Mouse (Mus musculus): Measurements from ENCODE around the gene Cacng7. TPM values are rescaled to one million over a fixed set of nuclear protein-coding genes. Genes with fewer than 3 reads are reported as not detected.

Cacng7 gene
- polyA plus RNA-seq, 1 experiment = 1.1 TPM

- Histone ChIP-seq H3K4me3 (ENCODE audit: insufficient read depth, poor library complexity, severe bottlenecking) (no peak overlapping the region), H3ac (ENCODE audit: control insufficient read depth, insufficient read length, low read depth) (no peak overlapping the region), H3K79me2 (ENCODE audit: control insufficient read depth, insufficient read depth) (no peaks in the 10 kb centered on the region), H3K79me3 (ENCODE audit: low read depth) (no peaks in the 10 kb centered on the region), H3K27me3 (ENCODE audit: control insufficient read depth, insufficient read depth, insufficient read length) (no peaks in the 10 kb centered on the region), H3K36me3 (ENCODE audit: control insufficient read depth, insufficient read depth) (no peaks in the 10 kb centered on the region)
- TF ChIP-seq MYOD1 (IDR thresholded peaks at IDR 0.05; ENCODE audit: control insufficient read depth, insufficient read length, low read depth) (no peak), USF1 (IDR thresholded peaks at IDR 0.05; ENCODE audit: low read depth) (no peak), FOSL1 (IDR thresholded peaks at IDR 0.05; ENCODE audit: insufficient read depth, low read length, poor library complexity, severe bottlenecking) (no peak), MAX (IDR thresholded peaks at IDR 0.05) (no peak), MYOG (IDR thresholded peaks at IDR 0.05; ENCODE audit: control insufficient read depth, extremely low read depth, insufficient read length) (no peak), CTCF (IDR thresholded peaks at IDR 0.05; ENCODE audit: control insufficient read depth, insufficient read depth, insufficient read length) (no peak), CEBPB (IDR thresholded peaks at IDR 0.05; ENCODE audit: low read depth) (no peak)
Observed at GRCm38 (mm10) chr7:3345301-3345700, 12.5 kb downstream of the Cacng7 start.

- TF ChIP-seq MYOG (IDR thresholded peaks at IDR 0.05; ENCODE audit: control insufficient read depth, extremely low read depth, insufficient read length) = no peak
- no peak for TF ChIP-seq CTCF (IDR thresholded peaks at IDR 0.05; ENCODE audit: control insufficient read depth, insufficient read depth, insufficient read length)
- no peak for TF ChIP-seq MAX (IDR thresholded peaks at IDR 0.05)
- TF ChIP-seq MYOD1 (IDR thresholded peaks at IDR 0.05; ENCODE audit: control insufficient read depth, insufficient read length, low read depth) = no peak
- no peak for TF ChIP-seq USF1 (IDR thresholded peaks at IDR 0.05; ENCODE audit: low read depth)
- TF ChIP-seq CEBPB (IDR thresholded peaks at IDR 0.05; ENCODE audit: low read depth) = no peak
- H3K79me2 ChIP-seq (ENCODE audit: control insufficient read depth, insufficient read depth) = no peaks in the 10 kb centered on the region
- H3K27me3 ChIP-seq (ENCODE audit: control insufficient read depth, insufficient read depth, insufficient read length) = no peaks in the 10 kb centered on the region
- no peaks in the 10 kb centered on the region for H3K36me3 ChIP-seq (ENCODE audit: control insufficient read depth, insufficient read depth)
- H3ac ChIP-seq (ENCODE audit: control insufficient read depth, insufficient read length, low read depth) = no peak overlapping the region
- H3K79me3 ChIP-seq (ENCODE audit: low read depth) = no peaks in the 10 kb centered on the region
- H3K4me3 ChIP-seq (ENCODE audit: insufficient read depth, poor library complexity, severe bottlenecking) = no peak overlapping the region
Observed at GRCm38 (mm10) chr7:3347366-3348287, 14.9 kb downstream of the Cacng7 start.

GRCm38 (mm10) chr7:3348326-3348725 is 15.6 kb downstream of the Cacng7 start:
- no peaks in the 10 kb centered on the region for H3K36me3 ChIP-seq (ENCODE audit: control insufficient read depth, insufficient read depth)

GRCm38 (mm10) chr7:3349775-3350174 is 17.0 kb downstream of the Cacng7 start:
- Histone ChIP-seq H3K27me3 (ENCODE audit: control insufficient read depth, insufficient read depth, insufficient read length) (no peaks in the 10 kb centered on the region), H3K79me3 (ENCODE audit: low read depth) (no peaks in the 10 kb centered on the region), H3K36me3 (ENCODE audit: control insufficient read depth, insufficient read depth) (no peaks in the 10 kb centered on the region), H3K4me3 (ENCODE audit: insufficient read depth, poor library complexity, severe bottlenecking) (no peak overlapping the region), H3K79me2 (ENCODE audit: control insufficient read depth, insufficient read depth) (no peaks in the 10 kb centered on the region), H3ac (ENCODE audit: control insufficient read depth, insufficient read length, low read depth) (no peak overlapping the region)
- TF ChIP-seq CTCF (IDR thresholded peaks at IDR 0.05; ENCODE audit: control insufficient read depth, insufficient read depth, insufficient read length) = no peak
- no peak for TF ChIP-seq FOSL1 (IDR thresholded peaks at IDR 0.05; ENCODE audit: insufficient read depth, low read length, poor library complexity, severe bottlenecking)

More at GRCm38 (mm10) chr7:3348326-3348725, 15.6 kb downstream of the Cacng7 start:
- no peaks in the 10 kb centered on the region for H3K79me2 ChIP-seq (ENCODE audit: control insufficient read depth, insufficient read depth)
- no peak for TF ChIP-seq MYOG (IDR thresholded peaks at IDR 0.05; ENCODE audit: control insufficient read depth, extremely low read depth, insufficient read length)
- no peak for TF ChIP-seq MAX (IDR thresholded peaks at IDR 0.05)
- TF ChIP-seq CEBPB (IDR thresholded peaks at IDR 0.05; ENCODE audit: low read depth) = no peak
- TF ChIP-seq USF1 (IDR thresholded peaks at IDR 0.05; ENCODE audit: low read depth) = no peak
- no peak for TF ChIP-seq FOSL1 (IDR thresholded peaks at IDR 0.05; ENCODE audit: insufficient read depth, low read length, poor library complexity, severe bottlenecking)
- no peak for TF ChIP-seq MYOD1 (IDR thresholded peaks at IDR 0.05; ENCODE audit: control insufficient read depth, insufficient read length, low read depth)
- TF ChIP-seq CTCF (IDR thresholded peaks at IDR 0.05; ENCODE audit: control insufficient read depth, insufficient read depth, insufficient read length) = no peak
- no peaks in the 10 kb centered on the region for H3K27me3 ChIP-seq (ENCODE audit: control insufficient read depth, insufficient read depth, insufficient read length)
- no peak overlapping the region for H3K4me3 ChIP-seq (ENCODE audit: insufficient read depth, poor library complexity, severe bottlenecking)
- H3ac ChIP-seq (ENCODE audit: control insufficient read depth, insufficient read length, low read depth) = no peak overlapping the region
- H3K79me3 ChIP-seq (ENCODE audit: low read depth) = no peaks in the 10 kb centered on the region

GRCm38 (mm10) chr7:3351536-3351935 is 18.8 kb downstream of the Cacng7 start:
- Histone ChIP-seq H3K27me3 (ENCODE audit: control insufficient read depth, insufficient read depth, insufficient read length) (no peaks in the 10 kb centered on the region), H3K79me3 (ENCODE audit: low read depth) (no peaks in the 10 kb centered on the region), H3ac (ENCODE audit: control insufficient read depth, insufficient read length, low read depth) (no peak overlapping the region), H3K36me3 (ENCODE audit: control insufficient read depth, insufficient read depth) (no peaks in the 10 kb centered on the region), H3K4me3 (ENCODE audit: insufficient read depth, poor library complexity, severe bottlenecking) (no peak overlapping the region), H3K79me2 (ENCODE audit: control insufficient read depth, insufficient read depth) (no peaks in the 10 kb centered on the region)
- no peak for TF ChIP-seq CTCF (IDR thresholded peaks at IDR 0.05; ENCODE audit: control insufficient read depth, insufficient read depth, insufficient read length)
- TF ChIP-seq MYOD1 (IDR thresholded peaks at IDR 0.05; ENCODE audit: control insufficient read depth, insufficient read length, low read depth) = no peak
- TF ChIP-seq MAX (IDR thresholded peaks at IDR 0.05) = no peak
- TF ChIP-seq CEBPB (IDR thresholded peaks at IDR 0.05; ENCODE audit: low read depth) = no peak
- TF ChIP-seq FOSL1 (IDR thresholded peaks at IDR 0.05; ENCODE audit: insufficient read depth, low read length, poor library complexity, severe bottlenecking) = no peak
- no peak for TF ChIP-seq MYOG (IDR thresholded peaks at IDR 0.05; ENCODE audit: control insufficient read depth, extremely low read depth, insufficient read length)
- TF ChIP-seq USF1 (IDR thresholded peaks at IDR 0.05; ENCODE audit: low read depth) = no peak
